Mouse (Mus musculus) liver, embryonic 14.5 days (tissue): Measurements from ENCODE around the gene Usp25.

Experiments
- CTCF ChIP-seq: IDR thresholded peaks from 2 replicates; pipeline ENCODE4 v1.5.1; 2016; ENCODE audit warnings: antibody characterized with exemption, low read depth, control low read depth
- EP300 ChIP-seq: IDR thresholded peaks from 2 replicates; pipeline ENCODE4 v1.6.1; 2016; ENCODE audit warnings: antibody characterized with exemption, low read depth

GRCm38 (mm10) chr16:77003900-77004299, 9.6 kb upstream of the Usp25 start:
- TF ChIP-seq CTCF (no peak), EP300 (no peak)
